Mouse (Mus musculus) CH12.LX (cell line): ENCODE results near the gene Gm13283. TPM values are rescaled to one million over a fixed set of nuclear protein-coding genes. Genes with fewer than 3 reads are reported as not detected.

Experiments
- DNase-seq: peaks from one replicate; pipeline ENCODE4 v3.0.0-alpha.2; 2013; ENCODE audit errors: extremely low read depth
- H3K27ac ChIP-seq: 2 replicates; pipeline ENCODE4 v1.5.1; 2012; ENCODE audit warnings: low read depth, mild to moderate bottlenecking, control low read depth, moderate library complexity; ENCODE audit not compliant: insufficient read depth
- H3K27me3 ChIP-seq: replicated peaks from 2 replicates; pipeline ENCODE3; 2012; ENCODE audit warnings: inconsistent platforms
- H3K36me3 ChIP-seq, 2 experiments: replicated peaks in 1 of 2; 2 replicates each; pipeline versions ENCODE3 to v1.6.1; 2012; ENCODE audit warnings: inconsistent platforms in 1 of 2, low read length in 1 of 2, mild to moderate bottlenecking in 1 of 2, mixed read lengths in 1 of 2, moderate library complexity in 1 of 2; ENCODE audit not compliant: control insufficient read depth in 1 of 2, insufficient read depth in 1 of 2
- H3K4me1 ChIP-seq, 2 experiments: 2 replicates each; pipeline ENCODE4 v1.6.1; 2012; ENCODE audit warnings: inconsistent platforms in 1 of 2, moderate library complexity in 1 of 2; ENCODE audit not compliant: insufficient read depth in 2 of 2, control insufficient read depth in 1 of 2
- H3K4me2 ChIP-seq: 2 replicates; pipeline ENCODE4 v1.6.1; 2012; ENCODE audit warnings: low read depth, mild to moderate bottlenecking, control low read depth; ENCODE audit not compliant: poor library complexity, insufficient read depth, severe bottlenecking
- H3K4me3 ChIP-seq, 3 experiments: fragments of 150-350 bp in 1 of 3; sonication (generic) in 1 of 3; replicated peaks in 1 of 3; 2 replicates each; pipeline versions ENCODE3 to v1.5.1; 2011 to 2012; ENCODE audit warnings: low read depth in 2 of 3, low read length in 2 of 3, mild to moderate bottlenecking in 2 of 3, moderate library complexity in 2 of 3, control low read depth in 1 of 3, improper control_type of control experiment in 1 of 3, inconsistent platforms in 1 of 3, mixed read lengths in 1 of 3; ENCODE audit not compliant: poor library complexity in 1 of 3
- H3K79me2 ChIP-seq: replicated peaks from 2 replicates; pipeline ENCODE4 v1.6.1; 2012; ENCODE audit warnings: mild to moderate bottlenecking, moderate library complexity; ENCODE audit not compliant: control insufficient read depth, poor library complexity, insufficient read depth, severe bottlenecking; ENCODE audit errors: extremely low read depth
- H3K9ac ChIP-seq: 2 replicates; pipeline ENCODE4 v1.6.1; 2012; ENCODE audit warnings: low read depth, mild to moderate bottlenecking, control low read depth, moderate library complexity; ENCODE audit not compliant: insufficient read depth
- H3K9me3 ChIP-seq: replicated peaks from 2 replicates; pipeline ENCODE3; 2012; ENCODE audit warnings: low read length, inconsistent platforms, mixed read lengths
- BHLHE40 ChIP-seq: IDR thresholded peaks from 2 replicates; pipeline ENCODE4 v1.6.1; 2011; ENCODE audit warnings: mild to moderate bottlenecking, low read depth, low read length, improper control_type of control experiment
- CHD1 ChIP-seq: IDR thresholded peaks from 2 replicates; pipeline ENCODE4 v1.6.1; 2012; ENCODE audit warnings: low read depth, low read length, improper control_type of control experiment, inconsistent platforms
- CTCF ChIP-seq, 2 experiments: IDR thresholded peaks in 1 of 2; conservative IDR thresholded peaks in 1 of 2; 2 replicates each; pipeline ENCODE4 v1.5.1; 2011 to 2012; ENCODE audit warnings: low read depth in 2 of 2, low read length in 2 of 2, improper control_type of control experiment in 1 of 2, inconsistent platforms in 1 of 2, mild to moderate bottlenecking in 1 of 2, moderate library complexity in 1 of 2
- ELF1 ChIP-seq: IDR thresholded peaks from 2 replicates; pipeline ENCODE4 v1.6.1; 2014; ENCODE audit warnings: low read depth, mild to moderate bottlenecking, inconsistent platforms, low read length, improper control_type of control experiment
- EP300 ChIP-seq: IDR thresholded peaks from 2 replicates; pipeline ENCODE4 v1.6.1; 2011; ENCODE audit warnings: low read length, improper control_type of control experiment
- GABPA ChIP-seq: IDR thresholded peaks from 2 replicates; pipeline ENCODE4 v1.6.1; 2012; ENCODE audit warnings: low read depth, low read length, improper control_type of control experiment, inconsistent platforms; ENCODE audit not compliant: insufficient replicate concordance
- HCFC1 ChIP-seq: IDR thresholded peaks from 2 replicates; pipeline ENCODE4 v1.6.1; 2012; ENCODE audit warnings: low read depth, mild to moderate bottlenecking, inconsistent platforms, low read length, improper control_type of control experiment
- IRF4 ChIP-seq: IDR thresholded peaks from 2 replicates; pipeline ENCODE4 v1.6.1; 2014; ENCODE audit warnings: low read depth, mild to moderate bottlenecking, inconsistent platforms, low read length, improper control_type of control experiment
- JUN ChIP-seq: IDR thresholded peaks from 2 replicates; pipeline ENCODE4 v1.6.1; 2011; ENCODE audit warnings: low read depth, mild to moderate bottlenecking, low read length, improper control_type of control experiment, moderate library complexity; ENCODE audit not compliant: insufficient read depth
- JUND ChIP-seq: conservative IDR thresholded peaks from 2 replicates; pipeline ENCODE4 v1.6.1; 2011; ENCODE audit warnings: low read depth, low read length, improper control_type of control experiment
- KAT2A ChIP-seq: IDR thresholded peaks from 2 replicates; pipeline ENCODE4 v1.6.1; 2012; ENCODE audit warnings: low read length, improper control_type of control experiment, inconsistent platforms; ENCODE audit not compliant: insufficient replicate concordance
- MAFK ChIP-seq: IDR thresholded peaks from 2 replicates; pipeline ENCODE4 v1.6.1; 2011; ENCODE audit warnings: low read length, improper control_type of control experiment; ENCODE audit not compliant: insufficient replicate concordance
- MXI1 ChIP-seq: IDR thresholded peaks from 2 replicates; pipeline ENCODE4 v1.6.1; 2011; ENCODE audit warnings: mild to moderate bottlenecking, low read depth, low read length, improper control_type of control experiment
- NRF1 ChIP-seq: IDR thresholded peaks from 2 replicates; pipeline ENCODE4 v1.6.1; 2014; ENCODE audit warnings: low read depth, mild to moderate bottlenecking, inconsistent platforms, low read length, improper control_type of control experiment, moderate library complexity
- PAX5 ChIP-seq: IDR thresholded peaks from 2 replicates; pipeline ENCODE4 v1.6.1; 2012; ENCODE audit warnings: low read length, inconsistent platforms, mixed read lengths
- POLR2AphosphoS2 ChIP-seq: IDR thresholded peaks from 2 replicates; pipeline ENCODE4 v1.6.1; 2011; ENCODE audit warnings: low read depth, low read length, improper control_type of control experiment
- RAD21 ChIP-seq: IDR thresholded peaks from 2 replicates; pipeline ENCODE4 v1.6.1; 2011; ENCODE audit warnings: low read depth, mild to moderate bottlenecking, low read length, improper control_type of control experiment, moderate library complexity
- RCOR1 ChIP-seq: conservative IDR thresholded peaks from 2 replicates; pipeline ENCODE4 v1.6.1; 2012; ENCODE audit warnings: low read depth, mild to moderate bottlenecking, inconsistent platforms, low read length, improper control_type of control experiment
- SMC3 ChIP-seq: IDR thresholded peaks from 2 replicates; pipeline ENCODE4 v1.6.1; 2011; ENCODE audit warnings: low read depth, low read length, improper control_type of control experiment
- TCF12 ChIP-seq: IDR thresholded peaks from 2 replicates; pipeline ENCODE4 v1.6.1; 2014; ENCODE audit warnings: low read depth, mild to moderate bottlenecking, inconsistent platforms, low read length, improper control_type of control experiment
- UBTF ChIP-seq: IDR thresholded peaks from 2 replicates; pipeline ENCODE4 v1.6.1; 2012; ENCODE audit warnings: low read depth, mild to moderate bottlenecking, inconsistent platforms, low read length, improper control_type of control experiment, moderate library complexity
- ZC3H11A ChIP-seq: IDR thresholded peaks from 2 replicates; pipeline ENCODE4 v1.6.1; 2012; ENCODE audit warnings: low read depth, mild to moderate bottlenecking, inconsistent platforms, low read length, improper control_type of control experiment
- ZKSCAN1 ChIP-seq: IDR thresholded peaks from 2 replicates; pipeline ENCODE4 v1.6.1; 2012; ENCODE audit warnings: low read depth, inconsistent platforms, low read length, improper control_type of control experiment, borderline replicate concordance
- dilution Hi-C: fragments of 300-500 bp; cut with MboI; formaldehyde crosslinking; loops from 2 replicates; pipeline ENCODE4 v1.14.3; 2020; ENCODE audit warnings: low sequenced_read_pairs; ENCODE audit not compliant: extremely low pct_unique_long_range_greater_than_20kb, extremely low pct_ligation_motif_present
- in situ Hi-C: fragments of 300-500 bp; cut with MboI; formaldehyde crosslinking; loops from 3 replicates; pipeline ENCODE4 v1.14.3; 2019; ENCODE audit warnings: low sequenced_read_pairs, low pct_ligation_motif_present, low pct_unique_long_range_greater_than_20kb, mixed read lengths
- polyA plus RNA-seq: library from polyadenylated mRNA; unstranded; fragments of >175 nt; gene quantifications from 2 replicates; pipeline ENCODE4 v1.2.1, GENCODE M21; 2012; ENCODE audit warnings: low read depth; ENCODE audit not compliant: insufficient read length
- total RNA-seq, 2 experiments: library from RNA; depleted of rRNA; stranded (reverse); fragments of 300-350 nt in 1 of 2; fragments of >200 nt in 1 of 2; gene quantifications; 2 replicates each; pipeline ENCODE4 v1.2.3; 2012 to 2014

Gene Gm13283
- total and polyA plus RNA-seq, 3 experiments, result not detected

- H3K79me2 ChIP-seq, result no peaks in the 10 kb centered on the region
- no peaks in the 10 kb centered on the region for H3K9me3 ChIP-seq
- DNase-seq, result no peak
- H3K27ac ChIP-seq, result no peak overlapping the region
- H3K4me3 ChIP-seq, result no peak overlapping the region
- no peak overlapping the region for H3K9ac ChIP-seq
- no peak overlapping the region for H3K4me2 ChIP-seq
- peaks cover 67% of the 10 kb centered on the region for H3K27me3 ChIP-seq
- in situ Hi-C loops, result no loop called here
- dilution Hi-C loops, result no loop called here
- TF ChIP-seq TCF12, result no peak
- no peak for TF ChIP-seq IRF4
- no peak for TF ChIP-seq EP300
- no peak for TF ChIP-seq CHD1
- no peak for TF ChIP-seq ELF1
- no peak for TF ChIP-seq ZKSCAN1
- TF ChIP-seq RAD21, result peak; percentile 72
- TF ChIP-seq RCOR1, result no peak
- TF ChIP-seq HCFC1, result no peak
- TF ChIP-seq SMC3, result peak; percentile 53
- no peak for TF ChIP-seq UBTF
- TF ChIP-seq MXI1, result no peak
- no peak for TF ChIP-seq JUND
- no peak for TF ChIP-seq KAT2A
- TF ChIP-seq PAX5, result no peak
- peak in 1 of 2 experiments; percentile 74; a peak in 2 of 4 replicates for TF ChIP-seq CTCF (conservative IDR thresholded peaks at IDR 0.05 in 1 of 2, IDR thresholded peaks at IDR 0.05 in 1 of 2; ENCODE audit: low read depth in 2 of 2, low read length in 2 of 2)
- TF ChIP-seq NRF1, result no peak
- no peaks in the 10 kb centered on the region for H3K36me3 ChIP-seq
- peaks cover 7% of the 10 kb centered on the region in 2 experiments for H3K4me1 ChIP-seq
Observed at GRCm38 (mm10) chr4:88744207-88744606, 15.7 kb upstream of the Gm13283 start.

DNA sequence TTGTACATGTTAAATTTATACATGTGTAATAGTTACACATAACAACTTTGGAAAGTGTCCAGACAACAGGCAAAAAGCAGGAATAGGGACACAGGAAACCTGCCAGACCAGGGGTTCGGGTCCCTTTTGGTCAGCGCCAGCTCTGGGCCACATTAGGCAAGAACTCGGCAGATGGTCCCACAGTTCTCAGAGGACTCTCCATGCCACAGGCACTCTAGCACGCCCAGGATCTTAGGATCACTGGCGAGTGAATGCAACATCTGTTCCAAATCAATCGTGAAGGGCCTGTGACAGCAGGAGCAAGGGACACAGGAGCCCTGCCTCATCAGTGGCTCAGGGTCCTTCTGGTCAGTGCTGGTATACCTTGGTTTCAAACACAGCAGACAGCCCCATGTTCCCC lies 10.0 kb upstream of the Gm13283 start:
- H3K9ac ChIP-seq, result no peak overlapping the region
- no peak overlapping the region for H3K4me3 ChIP-seq
- dilution Hi-C loops, result no loop called here
- peaks cover 42% of the 10 kb centered on the region for H3K27me3 ChIP-seq
- H3K4me1 ChIP-seq, result 0 out of 4 replicates have a peak, but pooled peaks cover 0 to 3% of the 10 kb centered on the region in 2 experiments
- no peak for DNase-seq
- no peak overlapping the region for H3K4me2 ChIP-seq
- TF ChIP-seq JUN, result no peak
- TF ChIP-seq SMC3, result no peak
- TF ChIP-seq GABPA, result no peak
- TF ChIP-seq POLR2AphosphoS2, result no peak
- no peak for TF ChIP-seq MAFK
- TF ChIP-seq BHLHE40, result no peak
- no peak for TF ChIP-seq HCFC1
- no peak for TF ChIP-seq ZC3H11A
- H3K27ac ChIP-seq, result no peak overlapping the region
- H3K9me3 ChIP-seq, result peaks cover 3% of the 10 kb centered on the region
- in situ Hi-C loops, result no loop called here
- no peaks in the 10 kb centered on the region for H3K36me3 ChIP-seq
- H3K79me2 ChIP-seq, result no peaks in the 10 kb centered on the region
